Mouse (Mus musculus) layer of hippocampus, adult 9-10 months (tissue): Measurements from ENCODE around the gene Taar3.

Experiments
- DNase-seq: peaks from one replicate; pipeline ENCODE4 v3.0.0; 2022; ENCODE audit warnings: low spot score

The Taar3 gene

DNA sequence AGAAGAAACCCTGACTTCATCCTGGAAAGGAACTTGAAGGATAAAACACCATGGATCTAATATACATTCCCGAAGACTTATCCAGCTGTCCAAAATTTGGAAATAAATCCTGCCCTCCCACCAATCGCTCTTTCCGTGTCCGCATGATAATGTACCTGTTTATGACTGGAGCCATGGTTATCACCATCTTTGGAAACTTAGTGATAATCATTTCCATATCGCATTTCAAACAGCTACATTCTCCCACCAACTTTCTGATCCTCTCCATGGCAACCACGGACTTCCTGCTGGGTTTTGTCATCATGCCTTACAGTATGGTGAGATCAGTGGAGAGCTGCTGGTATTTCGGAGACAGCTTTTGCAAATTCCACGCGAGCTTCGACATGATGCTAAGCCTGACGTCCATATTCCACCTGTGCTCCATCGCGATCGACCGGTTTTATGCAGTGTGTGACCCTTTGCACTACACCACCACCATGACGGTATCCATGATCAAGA, at the start of gene Taar3:
TSS of gene Taar3 (plus strand) at position 51 of the 498 bp plus-strand sequence.
- DNase-seq: no peak

GRCm38 (mm10) chr10:23901119-23901518, 48.2 kb upstream of the Taar3 start:
- DNase-seq: no peak

DNA sequence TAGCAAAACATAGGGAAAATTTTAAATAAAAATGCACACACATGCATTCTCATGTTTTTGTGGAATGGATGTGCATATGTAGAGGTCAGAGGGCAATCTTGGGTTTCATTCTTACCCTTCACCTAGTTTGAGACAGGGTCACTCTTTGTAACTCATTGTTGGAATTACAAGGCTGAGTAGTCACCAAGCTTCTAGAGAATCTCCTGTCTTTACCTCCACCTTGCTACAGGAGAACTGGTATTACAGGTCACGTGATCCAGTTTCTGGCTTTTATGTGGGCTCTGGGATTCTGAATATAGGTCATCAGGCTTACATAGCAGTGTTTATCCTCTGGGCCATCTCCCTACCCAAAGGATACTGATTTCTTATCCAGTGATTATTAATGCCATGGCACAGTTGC, 43.7 kb upstream of the Taar3 start:
- no peak for DNase-seq

DNA sequence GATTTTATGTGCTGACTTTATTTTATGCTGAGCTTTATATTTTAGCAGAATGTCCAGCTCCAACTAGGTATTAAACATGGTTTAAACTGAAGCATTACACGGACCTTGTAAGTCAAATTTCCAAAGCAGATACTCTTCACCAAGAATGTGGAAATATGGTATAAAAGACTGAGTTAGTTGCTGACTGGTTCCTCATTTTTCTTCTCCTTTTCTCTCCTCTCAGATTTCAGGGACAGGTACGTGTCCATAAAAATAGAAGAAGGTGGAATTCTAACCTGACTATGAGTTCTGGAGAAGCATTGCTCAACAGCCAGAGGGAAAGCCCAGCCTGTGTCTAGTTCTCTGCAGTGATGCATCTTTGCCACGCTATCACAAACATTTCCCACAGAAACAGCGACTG, 29.3 kb upstream of the Taar3 start, which contains the start of gene Taar1:
TSS of gene Taar1 (plus strand) at position 301 of the 400 bp plus-strand sequence.
- no peak for DNase-seq

DNA sequence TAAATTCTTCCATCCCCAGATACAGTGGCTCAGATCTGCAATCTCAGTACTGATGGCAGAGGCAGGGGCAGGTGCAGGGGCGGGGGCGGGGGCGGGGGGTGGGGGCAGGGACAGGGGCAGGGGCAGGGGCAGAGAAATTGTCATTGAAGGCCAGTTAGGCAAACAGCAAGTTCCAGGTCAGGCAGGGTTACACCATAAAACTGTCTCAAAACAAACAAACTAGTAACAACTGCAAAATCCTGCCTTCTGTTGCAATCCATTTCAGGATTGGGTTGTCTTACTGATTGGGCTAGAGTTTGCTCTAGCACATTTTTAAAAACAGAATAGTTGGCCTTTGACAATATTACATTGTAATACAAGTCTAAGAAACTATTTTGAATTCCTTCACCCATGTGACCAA, 26.9 kb upstream of the Taar3 start:
- no peak for DNase-seq

- DNase-seq: no peak
These were observed 25.4 kb upstream of the Taar3 start for GRCm38 (mm10) chr10:23923941-23924340.

DNA sequence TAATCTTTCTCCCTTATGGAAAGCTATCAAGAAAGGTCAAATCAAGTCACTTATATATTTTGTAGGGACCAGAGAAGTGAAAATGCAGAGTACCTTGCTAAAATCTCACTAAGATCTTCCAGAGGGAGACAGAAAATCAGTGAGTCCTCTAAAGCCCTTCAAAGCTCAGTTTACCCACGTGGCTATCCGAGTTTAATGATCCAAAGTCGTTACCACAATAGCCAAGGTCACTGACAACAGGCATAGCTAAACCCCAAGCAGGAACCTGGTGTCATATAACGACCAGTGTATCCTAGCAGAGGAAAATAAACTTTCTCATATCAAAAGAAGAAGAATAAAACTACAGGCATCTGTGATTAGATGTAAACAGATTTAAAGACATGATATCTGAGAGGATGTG, 11.7 kb upstream of the Taar3 start:
- no peak for DNase-seq

- DNase-seq: no peak
These were observed 11.0 kb upstream of the Taar3 start, which contains the start of gene Taar2 for GRCm38 (mm10) chr10:23938312-23938711. Gene Taar2 (plus strand): TSS chr10:23938572.

DNA sequence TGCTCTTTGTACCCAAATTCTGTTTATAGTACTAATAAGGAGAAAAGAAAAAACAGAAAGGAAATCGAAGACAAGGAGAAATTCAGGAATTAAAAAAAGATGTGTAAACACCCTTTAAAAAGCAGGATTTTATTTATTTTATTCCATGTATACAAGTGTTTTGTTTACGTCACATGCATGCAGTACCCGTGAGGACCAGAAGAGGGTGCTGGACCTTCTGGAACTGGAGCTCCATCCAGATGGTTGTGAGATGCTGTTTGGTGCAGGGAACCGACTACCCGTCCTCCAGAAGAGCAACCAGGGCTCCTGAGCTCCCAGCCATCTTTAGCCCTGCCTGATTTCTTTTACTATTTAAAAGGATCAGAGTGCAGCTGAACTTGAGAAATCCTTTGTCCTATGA, 6.9 kb upstream of the Taar3 start:
- DNase-seq: no peak

GRCm38 (mm10) chr10:23948026-23948425, 1.3 kb upstream of the Taar3 start:
- DNase-seq: no peak

DNA sequence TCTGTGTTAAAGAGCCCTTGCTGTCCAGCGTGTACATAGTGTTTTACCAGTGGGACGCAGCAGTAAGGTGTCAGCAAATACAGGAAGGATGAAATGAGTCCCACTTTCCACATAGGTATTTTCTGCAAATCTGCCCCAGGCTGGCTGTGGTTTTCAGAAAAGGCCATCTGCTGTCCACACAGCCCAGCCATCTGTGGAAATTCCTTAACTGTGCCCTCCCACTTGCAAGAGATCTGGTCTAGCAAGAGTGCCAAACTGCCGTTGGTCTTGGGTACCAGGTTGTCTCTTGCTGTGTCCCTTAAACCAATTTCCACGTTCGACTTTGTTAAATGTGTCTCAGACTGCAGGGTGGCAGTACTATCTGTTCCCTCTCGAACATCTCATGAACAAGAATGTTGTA, 2.4 kb downstream of the Taar3 start:
- DNase-seq: no peak

DNA sequence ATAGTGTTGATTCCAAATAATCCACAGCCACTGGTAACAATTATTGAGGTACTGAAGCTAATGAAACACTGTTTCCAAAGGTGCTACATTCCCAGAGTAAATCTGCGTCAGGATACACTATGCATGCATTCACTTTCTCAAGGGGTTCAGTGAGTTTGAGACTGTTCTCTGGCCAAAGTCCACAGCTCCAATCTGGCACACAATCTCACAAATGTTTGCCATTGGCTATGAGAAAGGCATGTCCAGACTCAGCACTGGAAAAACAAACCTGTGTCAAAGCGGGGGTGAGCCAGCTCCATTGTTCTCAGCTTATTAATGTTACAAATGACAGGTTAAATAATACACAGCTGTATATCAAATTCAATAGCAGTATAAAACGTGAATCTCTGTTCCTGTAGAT, 9.7 kb downstream of the Taar3 start:
- DNase-seq: no peak

DNA sequence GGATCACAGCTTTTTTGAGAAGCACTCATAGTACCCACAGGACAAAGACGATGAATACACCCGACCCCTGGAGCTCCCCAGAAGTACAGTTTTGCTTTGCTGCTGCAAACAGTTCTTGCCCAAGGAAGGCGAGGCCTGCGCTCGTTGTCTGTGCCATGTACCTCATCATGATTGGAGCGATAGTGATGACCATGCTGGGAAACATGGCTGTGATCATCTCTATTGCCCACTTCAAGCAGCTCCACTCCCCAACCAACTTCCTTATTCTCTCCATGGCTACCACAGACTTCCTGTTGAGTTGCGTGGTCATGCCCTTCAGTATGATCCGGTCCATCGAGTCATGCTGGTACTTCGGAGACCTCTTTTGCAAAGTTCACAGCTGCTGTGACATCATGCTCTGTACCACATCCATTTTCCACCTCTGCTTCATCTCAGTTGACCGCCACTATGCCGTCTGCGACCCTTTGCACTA, 11.1 kb downstream of the Taar3 start, which contains the start of gene Taar4:
TSS of gene Taar4 (plus strand) at position 51 of the 472 bp plus-strand sequence.
- DNase-seq: no peak

DNA sequence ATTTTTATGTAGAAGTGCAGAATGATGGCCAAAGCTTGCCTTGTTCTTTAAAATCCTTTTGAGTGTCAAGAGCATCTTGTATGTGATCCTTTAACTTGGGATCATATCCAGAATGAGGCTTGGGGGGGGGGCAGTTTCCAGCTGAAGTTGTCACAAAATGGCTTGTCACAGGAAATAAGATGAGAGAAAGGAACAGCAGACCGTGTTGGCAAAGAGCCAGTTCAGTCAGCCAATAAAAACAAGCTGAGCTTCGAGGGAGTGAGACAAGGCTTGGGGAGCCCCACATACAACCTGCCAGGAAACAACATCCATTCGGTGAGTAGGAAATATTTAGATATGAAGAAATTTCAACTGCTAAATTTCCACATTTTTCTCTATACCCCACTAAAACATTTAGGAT, 14.1 kb downstream of the Taar3 start:
- no peak for DNase-seq

DNA sequence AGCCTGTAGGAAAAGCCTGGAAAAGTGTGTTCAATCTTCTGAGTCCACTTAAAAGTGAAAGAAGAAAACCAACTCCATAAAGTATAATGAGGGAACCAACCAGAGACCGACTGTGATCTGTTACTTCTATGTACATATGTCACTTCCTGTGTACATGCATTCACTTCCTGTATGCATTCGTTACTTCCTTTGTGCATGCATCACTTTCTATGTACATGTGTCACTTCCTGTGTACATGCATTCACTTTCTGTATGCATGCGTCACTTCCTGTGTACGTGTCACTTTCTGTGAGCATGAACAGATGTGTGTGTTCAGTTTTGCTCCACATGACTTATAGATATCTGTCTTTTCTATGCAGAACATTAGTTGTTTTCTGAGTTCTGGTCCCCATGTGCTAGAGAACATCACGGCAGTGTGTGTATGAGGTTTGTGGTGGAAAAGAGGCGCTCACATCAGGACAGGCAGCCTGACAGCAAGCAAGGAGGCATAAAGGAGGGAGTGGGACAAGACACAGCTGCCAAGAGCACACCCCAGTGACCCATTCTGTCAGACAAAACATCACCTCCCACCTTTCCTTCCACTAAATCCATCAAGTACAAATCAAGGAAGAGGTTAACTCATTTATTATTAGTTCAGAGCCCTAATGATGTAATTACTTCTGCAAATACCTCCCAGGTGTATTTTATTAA, 15.7 kb downstream of the Taar3 start:
- no peak for DNase-seq

- DNase-seq: no peak
These were observed 21.4 kb downstream of the Taar3 start, which contains the start of gene Taar5 for GRCm38 (mm10) chr10:23970656-23971165. Gene Taar5 (plus strand): TSS chr10:23970706.

DNA sequence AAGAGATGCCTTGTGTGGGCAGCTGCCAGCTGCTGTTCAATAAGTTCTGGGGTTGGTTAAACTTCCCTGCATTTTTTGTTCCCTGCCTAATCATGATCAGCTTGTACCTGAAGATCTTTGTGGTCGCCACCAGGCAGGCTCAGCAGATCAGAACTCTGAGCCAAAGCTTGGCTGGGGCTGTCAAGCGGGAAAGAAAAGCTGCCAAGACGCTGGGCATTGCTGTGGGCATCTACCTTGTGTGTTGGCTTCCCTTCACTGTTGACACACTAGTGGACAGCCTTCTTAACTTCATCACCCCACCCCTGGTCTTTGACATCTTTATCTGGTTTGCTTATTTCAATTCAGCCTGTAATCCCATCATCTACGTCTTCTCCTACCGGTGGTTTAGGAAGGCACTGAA, 21.9 kb downstream of the Taar3 start:
- DNase-seq: no peak

DNA sequence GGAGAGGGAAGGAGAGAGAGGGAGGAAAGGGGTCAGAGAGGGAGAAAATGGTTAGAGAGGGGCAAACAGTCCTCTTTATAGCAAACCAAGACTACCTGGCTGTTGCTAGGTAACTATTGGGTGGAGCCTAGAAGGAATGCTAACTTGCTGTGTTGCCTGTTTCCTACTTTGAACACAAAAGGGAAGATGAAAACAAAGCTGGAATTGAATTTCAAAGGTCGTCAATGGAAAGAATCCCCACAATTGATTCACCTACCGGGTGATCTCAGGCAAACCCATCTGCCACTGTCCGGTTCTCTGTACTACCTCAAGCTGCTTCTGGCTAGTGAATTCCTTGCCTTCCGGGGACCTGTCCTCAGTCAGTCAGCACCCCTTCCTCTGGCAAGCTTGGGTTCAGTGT, 28.6 kb downstream of the Taar3 start:
- no peak for DNase-seq

GRCm38 (mm10) chr10:23978901-23979705, 29.7 kb downstream of the Taar3 start:
- DNase-seq: peak; percentile 9

GRCm38 (mm10) chr10:23985546-23985945, 36.2 kb downstream of the Taar3 start, which contains the start of gene Taar6:
Gene Taar6 (minus strand): TSS chr10:23985646.
- DNase-seq: no peak

GRCm38 (mm10) chr10:23986419-23986818, 37.1 kb downstream of the Taar3 start:
- DNase-seq: no peak

DNA sequence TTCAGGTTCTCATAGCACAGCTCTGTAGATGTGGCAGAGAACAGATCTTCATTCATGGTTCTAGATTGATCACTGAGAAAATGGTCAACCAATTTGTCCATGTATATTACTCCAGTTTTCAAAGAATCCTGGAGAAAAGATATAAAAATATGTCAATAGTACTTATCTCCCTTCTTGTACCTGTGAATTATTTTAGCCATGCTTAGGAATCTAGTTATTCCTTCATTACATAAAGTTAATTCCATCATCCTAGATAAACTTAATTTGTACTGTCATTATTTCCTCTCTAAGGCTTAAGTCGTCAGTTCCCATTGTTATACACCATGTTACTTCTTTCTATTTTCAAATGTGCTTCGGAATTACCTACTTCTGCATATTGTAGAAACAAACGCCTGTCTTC, 44.0 kb downstream of the Taar3 start, which contains the start of gene Taar7a:
TSS of gene Taar7a (minus strand) at position 101 of the 400 bp plus-strand sequence.
- no peak for DNase-seq
